Mouse (Mus musculus) liver, embryonic 15.5 days (tissue): ENCODE data around the gene Tcap. TPM values are rescaled to one million over a fixed set of nuclear protein-coding genes. Genes with fewer than 3 reads are reported as not detected.
"Not testable (repeated sequence)": the region's sequence is repeated elsewhere in the genome, so short reads cannot be mapped to it uniquely, and the experiment has no call there.

Experiments used
- ATAC-seq: fragments of 200-750 bp; cut with Nextera tagmentation; 2 replicates; pipeline ENCODE4 v1.8.0; 2017; ENCODE audit warnings: moderate number of reproducible peaks, mild to moderate bottlenecking, moderate library complexity; ENCODE audit not compliant: insufficient read depth
- H3K27ac ChIP-seq: fragments of 300-500 bp; sonication (generic); replicated peaks from 2 replicates; pipeline ENCODE4 v1.5.1; 2015; ENCODE audit warnings: mild to moderate bottlenecking, inconsistent platforms
- H3K27me3 ChIP-seq: fragments of 300-500 bp; sonication (generic); 2 replicates; pipeline ENCODE4 v1.6.1; 2015; ENCODE audit warnings: mild to moderate bottlenecking, inconsistent platforms
- H3K36me3 ChIP-seq: fragments of 300-500 bp; sonication (generic); replicated peaks from 2 replicates; pipeline ENCODE4 v1.6.1; 2015; ENCODE audit warnings: moderate library complexity, mild to moderate bottlenecking, inconsistent platforms
- H3K4me1 ChIP-seq: fragments of 300-500 bp; sonication (generic); replicated peaks from 2 replicates; pipeline ENCODE4 v1.6.1; 2015; ENCODE audit warnings: inconsistent platforms
- H3K4me2 ChIP-seq: fragments of 300-500 bp; sonication (generic); 2 replicates; pipeline ENCODE4 v1.6.1; 2015; ENCODE audit warnings: moderate library complexity, mild to moderate bottlenecking, inconsistent platforms
- H3K4me3 ChIP-seq: fragments of 300-500 bp; sonication (generic); replicated peaks from 2 replicates; pipeline ENCODE4 v1.5.1; 2015; ENCODE audit warnings: mild to moderate bottlenecking, inconsistent platforms
- H3K9ac ChIP-seq: fragments of 300-500 bp; sonication (generic); 2 replicates; pipeline ENCODE4 v1.6.1; 2015; ENCODE audit warnings: moderate library complexity, mild to moderate bottlenecking, inconsistent platforms
- H3K9me3 ChIP-seq: fragments of 300-500 bp; sonication (generic); replicated peaks from 2 replicates; pipeline ENCODE4 v1.6.1; 2016; ENCODE audit warnings: inconsistent platforms
- WGBS: fragments of 180-500 bp; shearing (Covaris S2); methylation state at CpG from one replicate; pipeline ENCODE4 v1.1.7; 2015; ENCODE audit warnings: mixed read lengths; ENCODE audit not compliant: insufficient replicate concordance; 5-methylcytosine and 5-hydroxymethylcytosine counted together
- polyA plus RNA-seq: library from polyadenylated mRNA; unstranded; fragments of >200 nt; fragmentation: Nextera tagmentation; extraction: Ambion mirVana; gene quantifications from 2 replicates; pipeline ENCODE4 v1.2.1, GENCODE M21; 2015

Tcap gene
- polyA plus RNA-seq, 1 experiment from 2014 or later = 1.7 TPM

GRCm38 (mm10) chr11:98370588-98370987 is 13.0 kb upstream of the Tcap start:
- ATAC-seq = no peak
- Histone ChIP-seq H3K27ac (no peak overlapping the region), H3K4me1 (peaks cover 6% of the 10 kb centered on the region), H3K36me3 (peaks cover 20% of the 10 kb centered on the region), H3K4me2 (no peak overlapping the region), H3K4me3 (no peak overlapping the region), H3K27me3 (no peaks in the 10 kb centered on the region), H3K9ac (no peak overlapping the region), H3K9me3 (no peaks in the 10 kb centered on the region)
- 62% methylated on average over 2 of the region's 2 CpGs for WGBS

- Histone ChIP-seq H3K9me3 (no peaks in the 10 kb centered on the region), H3K27ac (no peak overlapping the region), H3K36me3 (peaks cover 31% of the 10 kb centered on the region), H3K4me2 (no peak overlapping the region), H3K4me1 (peaks cover under 1% of the 10 kb centered on the region; the same call in 1 of the 2 replicates), H3K4me3 (no peak overlapping the region), H3K9ac (no peak overlapping the region), H3K27me3 (no peaks in the 10 kb centered on the region)
- WGBS = 57% methylated on average over 10 of the region's 10 CpGs
- ATAC-seq = no peak
Observed at GRCm38 (mm10) chr11:98371556-98372240, 11.9 kb upstream of the Tcap start.

DNA sequence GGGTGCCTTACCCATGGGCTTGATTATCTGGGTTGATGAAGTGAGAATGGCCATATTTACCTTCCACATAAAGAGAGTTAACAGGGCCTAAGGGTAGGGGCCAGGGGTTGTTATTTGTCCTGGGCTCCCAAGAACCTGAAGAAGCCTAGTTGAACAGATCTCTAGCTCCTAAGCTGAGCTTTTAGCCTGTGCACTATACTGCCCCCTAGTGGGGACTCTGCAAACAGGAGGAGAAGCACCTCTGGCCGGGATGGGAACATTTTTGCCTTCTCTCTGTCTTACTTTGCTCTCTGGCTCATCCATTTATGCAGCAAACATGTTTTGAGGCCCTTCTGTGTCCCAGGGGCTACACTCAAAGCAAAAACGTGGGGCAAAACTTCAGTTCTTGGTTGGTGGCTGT is 11.2 kb upstream of the Tcap start:
- H3K4me3 ChIP-seq = no peak overlapping the region
- no peaks in the 10 kb centered on the region; the same call in 1 of the 2 replicates for H3K4me1 ChIP-seq
- 4% methylated on average over 2 of the region's 2 CpGs for WGBS
- no peaks in the 10 kb centered on the region for H3K27me3 ChIP-seq
- H3K9me3 ChIP-seq = no peaks in the 10 kb centered on the region
- peaks cover 38% of the 10 kb centered on the region for H3K36me3 ChIP-seq
- no peak overlapping the region for H3K9ac ChIP-seq
- no peak overlapping the region for H3K27ac ChIP-seq
- H3K4me2 ChIP-seq = no peak overlapping the region
- no peak for ATAC-seq

- H3K9ac ChIP-seq = no peak overlapping the region
- no peak for ATAC-seq
- 71% methylated on average over 6 of the region's 6 CpGs for WGBS
Observed at GRCm38 (mm10) chr11:98373244-98373643, 10.4 kb upstream of the Tcap start.

GRCm38 (mm10) chr11:98374266-98374665 is 9.3 kb upstream of the Tcap start:
- H3K4me2 ChIP-seq = no peak overlapping the region
- H3K27me3 ChIP-seq = no peaks in the 10 kb centered on the region
- no peak overlapping the region for H3K27ac ChIP-seq
- H3K36me3 ChIP-seq = peaks cover 57% of the 10 kb centered on the region
- H3K9ac ChIP-seq = no peak overlapping the region
- H3K9me3 ChIP-seq = no peaks in the 10 kb centered on the region
- 83% methylated on average over 8 of the region's 8 CpGs for WGBS
- no peak overlapping the region for H3K4me3 ChIP-seq
- no peak for ATAC-seq
- H3K4me1 ChIP-seq = no peaks in the 10 kb centered on the region; the same call in 1 of the 2 replicates

More at GRCm38 (mm10) chr11:98373244-98373643, 10.4 kb upstream of the Tcap start:
- no peaks in the 10 kb centered on the region; the same call in 1 of the 2 replicates for H3K4me1 ChIP-seq
- no peaks in the 10 kb centered on the region for H3K9me3 ChIP-seq
- peaks cover 46% of the 10 kb centered on the region for H3K36me3 ChIP-seq
- H3K4me3 ChIP-seq = no peak overlapping the region
- no peaks in the 10 kb centered on the region for H3K27me3 ChIP-seq
- no peak overlapping the region for H3K27ac ChIP-seq
- H3K4me2 ChIP-seq = no peak overlapping the region

- H3K4me1 ChIP-seq = no peaks in the 10 kb centered on the region
- H3K4me2 ChIP-seq = no peak overlapping the region
- no peaks in the 10 kb centered on the region for H3K9me3 ChIP-seq
- WGBS = 64% methylated on average over 5 of the region's 5 CpGs
- no peak for ATAC-seq
- peaks cover 72% of the 10 kb centered on the region for H3K36me3 ChIP-seq
- no peaks in the 10 kb centered on the region for H3K27me3 ChIP-seq
- H3K9ac ChIP-seq = no peak overlapping the region
- no peak overlapping the region for H3K27ac ChIP-seq
- H3K4me3 ChIP-seq = no peak overlapping the region
Observed at GRCm38 (mm10) chr11:98376756-98377155, 6.9 kb upstream of the Tcap start.

DNA sequence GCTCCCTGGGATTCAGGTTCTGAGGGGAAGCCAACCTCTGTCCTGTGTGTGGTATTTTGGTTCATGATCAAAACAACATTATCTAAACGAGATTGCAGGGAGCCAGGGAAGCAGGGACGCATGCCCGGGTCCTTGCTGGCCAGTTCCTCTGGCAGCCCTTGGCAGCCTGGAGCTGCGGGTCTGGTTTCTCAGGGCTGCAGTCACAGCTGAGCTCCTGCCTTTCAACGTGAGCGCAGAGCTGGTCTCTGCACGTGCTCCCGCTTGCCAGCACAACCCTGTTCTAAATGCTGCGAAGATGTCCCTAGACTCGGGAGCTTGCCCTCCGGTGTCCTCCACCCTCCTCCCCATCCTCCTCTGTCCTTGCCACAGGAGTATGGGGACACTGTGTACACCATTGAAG is 5.8 kb upstream of the Tcap start:
- H3K9me3 ChIP-seq = no peaks in the 10 kb centered on the region
- 77% methylated on average over 11 of the region's 11 CpGs for WGBS

GRCm38 (mm10) chr11:98379379-98379778 is 4.2 kb upstream of the Tcap start:
- H3K36me3 ChIP-seq = peaks cover 64% of the 10 kb centered on the region
- H3K27me3 ChIP-seq = peaks cover 12% of the 10 kb centered on the region
- H3K9me3 ChIP-seq = no peaks in the 10 kb centered on the region
- H3K27ac ChIP-seq = no peak overlapping the region
- ATAC-seq = no peak
- no peak overlapping the region for H3K9ac ChIP-seq
- WGBS = 73% methylated on average over 7 of the region's 7 CpGs
- H3K4me1 ChIP-seq = no peaks in the 10 kb centered on the region
- H3K4me2 ChIP-seq = no peak overlapping the region
- H3K4me3 ChIP-seq = no peak overlapping the region

More for the DNA sequence above, 5.8 kb upstream of the Tcap start:
- Histone ChIP-seq H3K4me1 (no peaks in the 10 kb centered on the region), H3K27me3 (no peaks in the 10 kb centered on the region), H3K4me2 (no peak overlapping the region), H3K36me3 (peaks cover 70% of the 10 kb centered on the region), H3K27ac (no peak overlapping the region), H3K9ac (no peak overlapping the region), H3K4me3 (no peak overlapping the region)
- no peak for ATAC-seq

- no peak overlapping the region for H3K9ac ChIP-seq
- H3K4me2 ChIP-seq = no peak overlapping the region
- no peak overlapping the region for H3K27ac ChIP-seq
- peaks cover 19% of the 10 kb centered on the region for H3K27me3 ChIP-seq
- peaks cover 57% of the 10 kb centered on the region for H3K36me3 ChIP-seq
- no peak overlapping the region for H3K4me3 ChIP-seq
- no peaks in the 10 kb centered on the region for H3K4me1 ChIP-seq
- ATAC-seq = no peak
- WGBS = 71% methylated on average over 6 of the region's 6 CpGs
- no peaks in the 10 kb centered on the region for H3K9me3 ChIP-seq
Observed at GRCm38 (mm10) chr11:98380106-98380505, 3.5 kb upstream of the Tcap start.

GRCm38 (mm10) chr11:98381651-98382050 is 2.0 kb upstream of the Tcap start:
- Histone ChIP-seq H3K4me1 (no peaks in the 10 kb centered on the region), H3K4me2 (no peak overlapping the region), H3K9ac (no peak overlapping the region), H3K4me3 (no peak overlapping the region), H3K27ac (no peak overlapping the region), H3K27me3 (peaks cover 35% of the 10 kb centered on the region), H3K36me3 (peaks cover 41% of the 10 kb centered on the region), H3K9me3 (no peaks in the 10 kb centered on the region)
- 95% methylated on average over 2 of the region's 2 CpGs for WGBS
- ATAC-seq = no peak

- H3K9me3 ChIP-seq, H3K4me3 ChIP-seq, H3K4me1 ChIP-seq, H3K4me2 ChIP-seq, ATAC-seq, H3K27ac ChIP-seq, H3K9ac ChIP-seq: not testable (repeated sequence)
- Histone ChIP-seq H3K27me3 (peaks cover 42% of the 10 kb centered on the region), H3K36me3 (peaks cover 34% of the 10 kb centered on the region)
- 32% methylated on average over 2 of the region's 2 CpGs for WGBS
Observed at GRCm38 (mm10) chr11:98382405-98382804, 1.2 kb upstream of the Tcap start.

GRCm38 (mm10) chr11:98384216-98384615 is 605 bp downstream of the Tcap start:
- Histone ChIP-seq H3K9me3 (no peaks in the 10 kb centered on the region), H3K27ac (no peak overlapping the region), H3K4me3 (no peak overlapping the region), H3K4me1 (no peaks in the 10 kb centered on the region), H3K4me2 (no peak overlapping the region), H3K36me3 (peaks cover 16% of the 10 kb centered on the region), H3K27me3 (peaks cover 59% of the 10 kb centered on the region), H3K9ac (no peak overlapping the region)
- ATAC-seq = no peak
- 67% methylated on average over 20 of the region's 20 CpGs for WGBS
